Mouse (Mus musculus): ENCODE data around the gene Map2k4. TPM values are rescaled to one million over a fixed set of nuclear protein-coding genes. Genes with fewer than 3 reads are reported as not detected.

Gene Map2k4
- polyA plus RNA-seq, 1 experiment from 2014 or later: 66.0 TPM

DNA sequence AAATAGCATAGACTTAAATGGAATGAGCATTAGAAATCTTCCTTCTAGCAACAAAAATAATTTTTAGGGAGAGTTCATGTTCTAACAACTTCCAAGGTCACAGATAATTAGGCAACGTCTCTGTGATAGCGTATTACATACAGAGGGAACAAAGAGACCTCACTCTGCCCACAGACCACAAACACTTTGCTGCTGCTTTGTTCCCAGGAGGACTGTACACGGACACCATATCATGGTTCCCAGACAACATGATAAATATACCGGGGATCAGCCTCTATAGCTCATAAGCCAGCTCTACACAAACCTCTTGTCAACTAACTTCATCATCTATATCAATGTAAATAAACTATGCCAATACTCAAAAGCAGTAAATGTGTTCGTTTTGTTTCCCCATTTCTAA is 18.1 kb downstream of the Map2k4 start:
- no peaks in the 10 kb centered on the region for H3K27me3 ChIP-seq
- H3K36me3 ChIP-seq (replicated peaks): no peaks in the 10 kb centered on the region
- ATAC-seq (ENCODE audit: low FRiP score): no peak
- no peaks in the 10 kb centered on the region for H3K9me3 ChIP-seq
- no peak overlapping the region for H3K4me2 ChIP-seq
- no peaks in the 10 kb centered on the region for H3K4me1 ChIP-seq
- 85% methylated on average over 5 of the region's 5 CpGs for WGBS
- H3K9ac ChIP-seq: no peak overlapping the region
- H3K27ac ChIP-seq: no peak overlapping the region
- no peak overlapping the region for H3K4me3 ChIP-seq (replicated peaks)

DNA sequence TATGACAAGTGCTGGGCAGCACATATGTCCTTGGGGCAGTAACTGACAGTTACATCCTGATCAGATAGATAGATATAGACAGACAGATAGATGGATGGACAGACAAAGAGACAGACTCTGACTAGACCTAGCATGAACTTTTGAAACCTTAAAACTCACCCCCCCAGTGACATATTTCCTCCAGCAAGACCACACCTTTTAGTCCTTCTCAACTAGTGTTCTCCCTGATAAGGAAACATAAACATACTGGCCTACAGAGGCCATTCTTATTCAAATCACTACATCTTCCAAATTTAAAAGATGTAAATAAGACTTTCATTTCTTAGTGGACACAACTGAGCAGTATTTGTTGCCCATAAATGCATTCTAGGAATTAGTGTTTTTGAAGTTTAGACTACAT is 19.7 kb downstream of the Map2k4 start:
- no peaks in the 10 kb centered on the region for H3K9me3 ChIP-seq
- H3K4me2 ChIP-seq: no peak overlapping the region
- no peak overlapping the region for H3K9ac ChIP-seq
- no peak for ATAC-seq (ENCODE audit: low FRiP score)
- H3K27me3 ChIP-seq: no peaks in the 10 kb centered on the region
- no peaks in the 10 kb centered on the region for H3K36me3 ChIP-seq (replicated peaks)
- H3K27ac ChIP-seq: no peak overlapping the region
- no peak overlapping the region for H3K4me3 ChIP-seq (replicated peaks)
- no peaks in the 10 kb centered on the region for H3K4me1 ChIP-seq

DNA sequence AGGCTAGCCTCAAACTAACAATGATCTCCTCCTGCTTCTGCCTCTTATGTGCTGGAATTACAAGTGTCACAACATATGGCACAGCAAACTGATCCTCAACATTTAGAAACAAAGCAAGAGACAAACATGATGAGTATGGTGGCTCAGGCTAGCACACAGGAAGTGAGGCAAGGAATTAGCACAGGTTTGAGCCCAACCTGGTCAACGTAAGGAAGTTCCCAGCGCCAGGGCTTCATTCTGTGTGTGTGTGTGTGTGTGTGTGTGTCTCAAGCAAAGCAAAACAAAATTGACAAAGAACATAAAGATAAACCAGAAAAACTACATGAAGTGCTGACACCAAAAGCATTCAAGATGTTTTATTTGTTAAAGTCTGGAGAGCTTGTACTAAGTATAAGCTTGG is 27.2 kb downstream of the Map2k4 start:
- H3K4me1 ChIP-seq: no peaks in the 10 kb centered on the region
- WGBS: 93% methylated on average over 2 of the region's 2 CpGs
- no peak overlapping the region for H3K9ac ChIP-seq
- no peak overlapping the region for H3K4me3 ChIP-seq (replicated peaks)
- H3K9me3 ChIP-seq: no peaks in the 10 kb centered on the region
- H3K36me3 ChIP-seq (replicated peaks): no peaks in the 10 kb centered on the region
- no peak overlapping the region for H3K4me2 ChIP-seq
- H3K27me3 ChIP-seq: no peaks in the 10 kb centered on the region
- H3K27ac ChIP-seq: no peak overlapping the region
- ATAC-seq (ENCODE audit: low FRiP score): no peak

DNA sequence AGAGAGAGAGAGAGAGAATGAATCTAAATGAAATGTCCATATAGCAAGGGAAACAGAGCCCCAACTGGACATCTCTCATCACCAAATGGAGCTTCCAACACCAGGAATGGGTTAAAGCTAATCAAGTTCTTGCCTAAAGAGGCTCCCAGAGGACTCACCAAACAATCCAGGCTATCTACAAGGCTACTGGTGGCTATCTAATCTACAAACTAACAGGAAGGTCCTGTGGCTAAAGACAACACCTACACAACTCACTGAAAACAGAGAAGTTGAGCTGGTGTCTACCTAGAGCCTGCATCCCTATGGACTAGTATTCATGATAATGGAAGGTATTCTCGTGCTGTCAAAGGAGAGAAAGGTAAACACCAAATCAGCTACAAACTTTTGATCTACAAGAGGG is 28.7 kb downstream of the Map2k4 start:
- Histone ChIP-seq H3K4me2 (no peak overlapping the region), H3K9me3 (no peaks in the 10 kb centered on the region), H3K27ac (no peak overlapping the region), H3K9ac (no peak overlapping the region), H3K4me3 (replicated peaks) (no peak overlapping the region), H3K36me3 (replicated peaks) (0 out of 2 replicates have a peak, but pooled peaks cover under 1% of the 10 kb centered on the region), H3K4me1 (no peaks in the 10 kb centered on the region), H3K27me3 (no peaks in the 10 kb centered on the region)
- no peak for ATAC-seq (ENCODE audit: low FRiP score)
- WGBS: 88% methylated on average over 1 of the region's 1 CpGs

DNA sequence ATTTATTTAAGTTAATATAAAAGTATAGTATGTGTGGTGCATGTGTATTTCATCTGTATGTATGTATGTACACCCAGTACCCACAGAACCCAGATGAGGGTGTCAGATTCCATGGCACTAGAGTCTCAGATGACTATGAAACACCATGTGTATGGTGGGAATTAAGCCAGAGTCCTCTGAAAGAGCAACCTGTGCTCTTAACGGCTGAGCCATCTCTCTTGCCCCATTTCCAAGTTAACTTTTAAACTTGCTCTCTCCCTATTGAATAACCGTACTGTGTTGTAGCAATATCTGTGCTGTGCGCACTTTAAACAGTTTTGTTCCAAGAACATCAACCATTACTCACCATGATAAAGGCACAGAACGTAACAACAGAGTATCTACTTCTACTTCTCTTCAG is 33.9 kb downstream of the Map2k4 start:
- H3K36me3 ChIP-seq (replicated peaks): 0 out of 2 replicates have a peak, but pooled peaks cover 6% of the 10 kb centered on the region
- no peaks in the 10 kb centered on the region for H3K4me1 ChIP-seq
- no peak overlapping the region for H3K27ac ChIP-seq
- no peak overlapping the region for H3K9ac ChIP-seq
- no peaks in the 10 kb centered on the region for H3K27me3 ChIP-seq
- WGBS: 90% methylated on average over 4 of the region's 4 CpGs
- H3K9me3 ChIP-seq: no peaks in the 10 kb centered on the region
- H3K4me2 ChIP-seq: no peak overlapping the region
- H3K4me3 ChIP-seq (replicated peaks): no peak overlapping the region
- ATAC-seq (ENCODE audit: low FRiP score): no peak

DNA sequence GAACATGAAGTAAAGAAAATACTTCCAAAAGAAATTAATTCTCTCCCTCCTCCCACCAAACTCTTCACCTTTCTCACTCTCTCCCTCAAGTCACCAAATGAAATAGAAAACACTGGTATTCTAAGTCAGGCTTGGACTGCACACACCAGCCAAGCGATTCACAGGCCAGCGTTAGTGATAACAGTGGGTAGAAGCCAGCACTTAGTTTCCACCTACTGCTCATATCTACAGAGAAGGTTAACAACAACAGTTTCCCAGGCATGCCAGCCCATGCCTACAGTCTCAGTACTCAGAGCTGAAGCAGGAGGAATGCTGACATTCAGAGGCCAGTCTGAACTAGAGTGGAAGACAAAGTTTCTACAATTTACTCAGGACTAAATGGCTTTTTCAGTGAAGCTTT is 34.5 kb downstream of the Map2k4 start:
- WGBS: 90% methylated on average over 2 of the region's 2 CpGs
- ATAC-seq (ENCODE audit: low FRiP score): no peak
- H3K9ac ChIP-seq: no peak overlapping the region
- H3K4me3 ChIP-seq (replicated peaks): no peak overlapping the region
- H3K36me3 ChIP-seq (replicated peaks): 0 out of 2 replicates have a peak, but pooled peaks cover 6% of the 10 kb centered on the region
- H3K9me3 ChIP-seq: no peaks in the 10 kb centered on the region
- no peak overlapping the region for H3K27ac ChIP-seq
- H3K4me2 ChIP-seq: no peak overlapping the region
- H3K4me1 ChIP-seq: no peaks in the 10 kb centered on the region
- no peaks in the 10 kb centered on the region for H3K27me3 ChIP-seq

DNA sequence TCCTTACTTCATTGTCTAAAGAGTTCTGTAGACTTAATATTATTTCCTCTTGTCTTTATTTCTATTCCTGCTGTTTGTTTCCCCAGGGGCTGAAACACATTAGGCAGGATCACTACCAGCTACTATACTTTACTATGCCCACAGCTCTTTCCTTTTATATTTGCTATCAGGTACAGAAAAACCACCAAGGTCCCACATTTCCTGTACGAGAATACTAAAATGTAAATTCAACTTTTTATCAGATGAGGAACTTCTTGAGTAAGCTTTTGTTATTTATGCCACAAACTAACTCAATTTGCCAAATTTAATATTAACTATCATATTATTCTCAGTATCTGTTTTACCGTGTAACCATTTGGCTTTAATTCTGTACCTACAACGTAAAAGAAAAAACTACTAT is 37.6 kb downstream of the Map2k4 start:
- WGBS: 89% methylated on average over 3 of the region's 3 CpGs
- ATAC-seq (ENCODE audit: low FRiP score): no peak
- H3K9ac ChIP-seq: no peak overlapping the region
- H3K4me1 ChIP-seq: peaks cover 6% of the 10 kb centered on the region
- H3K9me3 ChIP-seq: no peaks in the 10 kb centered on the region
- H3K36me3 ChIP-seq (replicated peaks): 0 out of 2 replicates have a peak, but pooled peaks cover 6% of the 10 kb centered on the region
- no peak overlapping the region for H3K4me3 ChIP-seq (replicated peaks)
- no peak overlapping the region for H3K27ac ChIP-seq
- H3K27me3 ChIP-seq: no peaks in the 10 kb centered on the region
- H3K4me2 ChIP-seq: no peak overlapping the region

DNA sequence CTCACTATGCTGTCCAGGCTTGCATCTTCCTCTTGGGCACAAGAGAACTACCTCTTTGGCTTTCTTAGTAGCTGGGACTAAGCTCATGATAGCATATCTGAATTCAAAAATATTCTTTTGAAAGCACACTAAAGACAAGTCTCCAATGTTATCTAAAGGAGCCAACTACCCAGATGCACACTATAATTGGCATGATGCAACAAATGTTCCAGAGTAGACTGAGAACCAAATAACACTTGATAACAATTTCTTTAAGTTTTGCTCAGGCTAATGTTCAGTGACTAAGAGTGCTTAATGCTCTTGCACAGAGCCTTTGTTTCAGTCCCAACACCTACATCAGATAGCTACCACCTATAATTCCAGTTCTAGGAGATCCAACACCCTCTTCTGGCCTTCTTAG is 40.7 kb downstream of the Map2k4 start:
- Histone ChIP-seq H3K4me2 (no peak overlapping the region), H3K36me3 (replicated peaks) (no peaks in the 10 kb centered on the region), H3K4me3 (replicated peaks) (no peak overlapping the region), H3K4me1 (peaks cover 6% of the 10 kb centered on the region), H3K27me3 (no peaks in the 10 kb centered on the region), H3K9ac (no peak overlapping the region), H3K27ac (no peak overlapping the region), H3K9me3 (no peaks in the 10 kb centered on the region)
- no peak for ATAC-seq (ENCODE audit: low FRiP score)

DNA sequence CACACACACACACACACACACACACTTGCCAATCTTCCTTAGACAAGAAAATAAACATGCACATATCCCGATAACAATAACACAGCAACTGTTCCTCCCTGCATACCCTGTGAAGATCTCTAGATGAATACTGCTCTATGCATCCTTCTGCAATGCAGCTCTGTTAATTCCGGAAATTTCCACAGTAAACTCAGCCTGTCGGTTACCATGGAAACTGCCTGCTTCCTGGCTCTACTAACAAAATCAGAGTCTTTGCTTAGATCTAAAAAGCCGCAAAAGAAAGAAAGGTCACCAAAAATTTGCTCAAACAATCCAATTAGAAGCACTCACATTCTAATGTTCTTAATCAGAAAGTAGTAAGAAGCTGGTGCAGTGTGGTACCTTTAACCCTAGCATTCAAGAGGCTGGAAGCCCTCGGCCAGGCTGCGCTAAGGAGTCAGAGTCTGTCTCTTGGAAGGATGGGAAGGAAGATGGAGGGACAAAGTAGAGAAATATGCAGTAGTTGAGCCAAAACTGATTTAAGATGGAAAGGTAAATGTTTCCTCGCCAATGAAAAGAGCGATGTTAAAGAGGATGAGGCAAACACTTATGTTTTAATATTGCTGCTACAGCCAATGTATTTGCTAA is 42.3 kb downstream of the Map2k4 start:
- Histone ChIP-seq H3K27ac (no peak overlapping the region), H3K9me3 (no peaks in the 10 kb centered on the region), H3K27me3 (no peaks in the 10 kb centered on the region), H3K36me3 (replicated peaks) (no peaks in the 10 kb centered on the region), H3K4me3 (replicated peaks) (no peak overlapping the region), H3K9ac (no peak overlapping the region), H3K4me1 (peaks cover 6% of the 10 kb centered on the region), H3K4me2 (no peak overlapping the region)
- ATAC-seq (ENCODE audit: low FRiP score): no peak
- 83% methylated on average over 8 of the region's 8 CpGs for WGBS

DNA sequence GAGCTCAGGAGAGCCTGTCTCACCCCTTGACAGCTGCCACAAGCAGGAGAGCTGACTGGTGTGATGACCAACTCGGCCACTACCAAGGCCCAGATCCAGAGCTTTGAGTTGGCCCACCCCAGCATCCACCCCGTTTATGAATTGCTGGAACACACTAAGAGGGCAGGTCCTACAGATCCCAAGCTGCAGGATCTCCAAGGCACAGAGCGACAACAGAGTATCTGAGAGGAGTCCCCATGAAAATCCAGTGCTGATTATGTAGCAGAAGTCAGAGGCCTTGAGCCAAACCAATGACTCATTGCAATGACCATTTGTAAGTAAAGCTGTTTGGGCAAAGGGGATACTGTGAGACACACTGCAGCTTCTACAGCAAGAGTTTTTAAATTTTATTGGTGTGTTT is 44.2 kb downstream of the Map2k4 start:
- H3K9ac ChIP-seq: no peak overlapping the region
- H3K27me3 ChIP-seq: no peaks in the 10 kb centered on the region
- WGBS: 90% methylated on average over 3 of the region's 3 CpGs
- H3K9me3 ChIP-seq: no peaks in the 10 kb centered on the region
- ATAC-seq (ENCODE audit: low FRiP score): no peak
- H3K4me3 ChIP-seq (replicated peaks): no peak overlapping the region
- H3K27ac ChIP-seq: no peak overlapping the region
- H3K4me1 ChIP-seq: peaks cover 6% of the 10 kb centered on the region
- H3K36me3 ChIP-seq (replicated peaks): no peaks in the 10 kb centered on the region
- H3K4me2 ChIP-seq: no peak overlapping the region

DNA sequence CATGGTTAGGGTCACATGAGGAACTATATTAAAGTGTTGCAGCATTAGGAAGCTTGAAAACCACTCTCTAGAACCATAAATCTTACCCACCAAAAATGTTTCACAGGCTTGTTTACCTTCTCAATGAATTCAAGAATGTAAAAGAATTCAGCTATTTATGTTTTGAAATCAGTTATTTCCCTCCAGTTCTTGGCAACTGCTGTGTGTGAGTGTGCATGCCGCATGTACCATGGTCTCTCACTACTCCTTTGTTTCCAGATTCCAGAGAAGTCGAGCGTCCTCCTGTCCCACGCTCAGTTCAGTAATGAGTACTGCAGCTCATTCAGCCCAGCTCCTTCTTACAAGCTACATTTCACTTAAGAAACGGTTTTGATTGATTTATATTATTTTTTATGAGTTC is 47.3 kb downstream of the Map2k4 start:
- Histone ChIP-seq H3K9me3 (no peaks in the 10 kb centered on the region), H3K4me3 (replicated peaks) (no peak overlapping the region), H3K9ac (no peak overlapping the region), H3K27me3 (no peaks in the 10 kb centered on the region), H3K36me3 (replicated peaks) (no peaks in the 10 kb centered on the region), H3K4me2 (no peak overlapping the region), H3K27ac (no peak overlapping the region), H3K4me1 (peaks cover 4% of the 10 kb centered on the region)
- no peak for ATAC-seq (ENCODE audit: low FRiP score)
- WGBS: 83% methylated on average over 5 of the region's 5 CpGs

DNA sequence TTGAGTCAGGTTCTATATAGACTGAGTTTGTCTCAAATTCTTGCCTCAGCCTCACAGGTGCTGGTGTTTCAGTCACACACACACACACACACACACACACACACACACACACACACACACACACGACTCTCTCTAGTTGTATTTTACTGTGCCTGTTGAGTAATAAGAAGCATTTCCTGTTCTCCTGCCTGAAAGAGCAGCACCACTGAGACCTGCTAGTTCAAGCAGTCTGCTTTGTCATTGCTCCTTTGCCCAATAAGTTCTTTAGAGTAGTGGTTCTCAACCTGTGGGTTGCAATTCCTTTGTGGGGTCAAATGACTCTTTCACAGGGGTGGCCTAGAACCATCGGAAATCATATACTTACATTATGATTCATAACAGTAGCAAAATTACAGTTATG is 47.7 kb downstream of the Map2k4 start:
- Histone ChIP-seq H3K9me3 (no peaks in the 10 kb centered on the region), H3K27me3 (no peaks in the 10 kb centered on the region), H3K9ac (no peak overlapping the region), H3K4me1 (no peaks in the 10 kb centered on the region), H3K4me3 (replicated peaks) (no peak overlapping the region), H3K4me2 (no peak overlapping the region), H3K27ac (no peak overlapping the region), H3K36me3 (replicated peaks) (no peaks in the 10 kb centered on the region)
- 85% methylated on average over 2 of the region's 2 CpGs for WGBS
- ATAC-seq (ENCODE audit: low FRiP score): no peak

DNA sequence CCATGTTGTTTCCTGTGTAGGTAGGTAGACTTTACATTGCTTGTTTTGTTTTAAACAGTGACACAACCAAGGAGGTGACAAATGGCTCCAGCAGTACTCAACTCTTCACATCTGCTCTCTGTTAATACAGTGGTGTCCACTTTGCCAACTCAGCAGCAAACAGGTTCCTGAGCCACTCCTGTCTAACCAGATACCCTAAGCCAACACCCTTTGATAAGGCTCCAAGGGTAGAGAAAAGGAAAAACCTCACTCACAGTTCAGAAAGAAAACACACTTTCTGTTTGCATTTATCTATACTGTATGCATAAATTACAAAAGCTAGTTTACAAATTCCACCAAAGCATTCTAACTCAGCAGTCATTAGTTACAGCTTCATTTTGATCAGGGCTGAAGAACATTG is 48.2 kb downstream of the Map2k4 start:
- H3K9me3 ChIP-seq: no peaks in the 10 kb centered on the region
- H3K9ac ChIP-seq: no peak overlapping the region
- no peaks in the 10 kb centered on the region for H3K27me3 ChIP-seq
- H3K4me2 ChIP-seq: no peak overlapping the region
- ATAC-seq (ENCODE audit: low FRiP score): no peak
- no peak overlapping the region for H3K4me3 ChIP-seq (replicated peaks)
- no peak overlapping the region for H3K27ac ChIP-seq
- H3K36me3 ChIP-seq (replicated peaks): no peaks in the 10 kb centered on the region
- H3K4me1 ChIP-seq: no peaks in the 10 kb centered on the region
